Mouse (Mus musculus): Measurements from ENCODE around the gene Klhl32. TPM values are rescaled to one million over a fixed set of nuclear protein-coding genes. Genes with fewer than 3 reads are reported as not detected.

Gene Klhl32
- polyA plus RNA-seq, 1 experiment = 8.8 TPM

GRCm38 (mm10) chr4:24845546-24845945, 5.4 kb downstream of the Klhl32 start:
- no peak for TF ChIP-seq CTCF (IDR thresholded peaks at IDR 0.05; ENCODE audit: borderline replicate concordance, extremely low read depth, insufficient read depth, insufficient read length)
- TF ChIP-seq POLR2A (IDR thresholded peaks at IDR 0.05; ENCODE audit: borderline replicate concordance, extremely low read depth, insufficient read depth, insufficient read length, poor library complexity, severe bottlenecking) = no peak
- no peak for DNase-seq (ENCODE audit: low read depth)

- peak; percentile 69 for DNase-seq (ENCODE audit: low read depth)
- TF ChIP-seq CTCF (IDR thresholded peaks at IDR 0.05; ENCODE audit: borderline replicate concordance, extremely low read depth, insufficient read depth, insufficient read length) = no peak
These were observed 12.4 kb downstream of the Klhl32 start for GRCm38 (mm10) chr4:24838567-24838966.

- no peak for DNase-seq (ENCODE audit: low read depth)
- TF ChIP-seq CTCF (IDR thresholded peaks at IDR 0.05; ENCODE audit: borderline replicate concordance, extremely low read depth, insufficient read depth, insufficient read length) = no peak
These were observed 15.4 kb downstream of the Klhl32 start for GRCm38 (mm10) chr4:24835555-24835954.

- no peak for DNase-seq (ENCODE audit: low read depth)
- TF ChIP-seq CTCF (IDR thresholded peaks at IDR 0.05; ENCODE audit: borderline replicate concordance, extremely low read depth, insufficient read depth, insufficient read length) (no peak), POLR2A (IDR thresholded peaks at IDR 0.05; ENCODE audit: borderline replicate concordance, extremely low read depth, insufficient read depth, insufficient read length, poor library complexity, severe bottlenecking) (no peak)
These were observed 42.6 kb downstream of the Klhl32 start for GRCm38 (mm10) chr4:24808316-24808715.

- peak; percentile 34 for DNase-seq (ENCODE audit: low read depth)
- TF ChIP-seq CTCF (IDR thresholded peaks at IDR 0.05; ENCODE audit: borderline replicate concordance, extremely low read depth, insufficient read depth, insufficient read length) = no peak
- TF ChIP-seq POLR2A (IDR thresholded peaks at IDR 0.05; ENCODE audit: borderline replicate concordance, extremely low read depth, insufficient read depth, insufficient read length, poor library complexity, severe bottlenecking) = no peak
These were observed 49.0 kb downstream of the Klhl32 start for GRCm38 (mm10) chr4:24801881-24802280.

- no peak for TF ChIP-seq CTCF (IDR thresholded peaks at IDR 0.05; ENCODE audit: borderline replicate concordance, extremely low read depth, insufficient read depth, insufficient read length)
- TF ChIP-seq POLR2A (IDR thresholded peaks at IDR 0.05; ENCODE audit: borderline replicate concordance, extremely low read depth, insufficient read depth, insufficient read length, poor library complexity, severe bottlenecking) = no peak
- peak; percentile 22 for DNase-seq (ENCODE audit: low read depth)
These were observed 49.6 kb downstream of the Klhl32 start for GRCm38 (mm10) chr4:24801343-24801742.

- TF ChIP-seq CTCF (IDR thresholded peaks at IDR 0.05; ENCODE audit: borderline replicate concordance, extremely low read depth, insufficient read depth, insufficient read length) (no peak), POLR2A (IDR thresholded peaks at IDR 0.05; ENCODE audit: borderline replicate concordance, extremely low read depth, insufficient read depth, insufficient read length, poor library complexity, severe bottlenecking) (no peak)
- no peak for DNase-seq (ENCODE audit: low read depth)
These were observed 50.5 kb downstream of the Klhl32 start for GRCm38 (mm10) chr4:24800345-24800936.

GRCm38 (mm10) chr4:24799037-24799436, 51.9 kb downstream of the Klhl32 start:
- DNase-seq (ENCODE audit: low read depth) = no peak
- TF ChIP-seq CTCF (IDR thresholded peaks at IDR 0.05; ENCODE audit: borderline replicate concordance, extremely low read depth, insufficient read depth, insufficient read length) = no peak
- no peak for TF ChIP-seq POLR2A (IDR thresholded peaks at IDR 0.05; ENCODE audit: borderline replicate concordance, extremely low read depth, insufficient read depth, insufficient read length, poor library complexity, severe bottlenecking)

GRCm38 (mm10) chr4:24797868-24798267, 53.1 kb downstream of the Klhl32 start:
- no peak for DNase-seq (ENCODE audit: low read depth)
- no peak for TF ChIP-seq POLR2A (IDR thresholded peaks at IDR 0.05; ENCODE audit: borderline replicate concordance, extremely low read depth, insufficient read depth, insufficient read length, poor library complexity, severe bottlenecking)
- TF ChIP-seq CTCF (IDR thresholded peaks at IDR 0.05; ENCODE audit: borderline replicate concordance, extremely low read depth, insufficient read depth, insufficient read length) = no peak

- TF ChIP-seq CTCF (IDR thresholded peaks at IDR 0.05; ENCODE audit: borderline replicate concordance, extremely low read depth, insufficient read depth, insufficient read length) (no peak), POLR2A (IDR thresholded peaks at IDR 0.05; ENCODE audit: borderline replicate concordance, extremely low read depth, insufficient read depth, insufficient read length, poor library complexity, severe bottlenecking) (no peak)
- DNase-seq (ENCODE audit: low read depth) = no peak
These were observed 53.6 kb downstream of the Klhl32 start for GRCm38 (mm10) chr4:24797280-24797679.

- no peak for TF ChIP-seq CTCF (IDR thresholded peaks at IDR 0.05; ENCODE audit: borderline replicate concordance, extremely low read depth, insufficient read depth, insufficient read length)
- TF ChIP-seq POLR2A (IDR thresholded peaks at IDR 0.05; ENCODE audit: borderline replicate concordance, extremely low read depth, insufficient read depth, insufficient read length, poor library complexity, severe bottlenecking) = no peak
- DNase-seq (ENCODE audit: low read depth) = peak; percentile 49
These were observed 54.7 kb downstream of the Klhl32 start for GRCm38 (mm10) chr4:24796229-24796628.

- peak; percentile 63 for DNase-seq (ENCODE audit: low read depth)
- TF ChIP-seq CTCF (IDR thresholded peaks at IDR 0.05; ENCODE audit: borderline replicate concordance, extremely low read depth, insufficient read depth, insufficient read length) (no peak), POLR2A (IDR thresholded peaks at IDR 0.05; ENCODE audit: borderline replicate concordance, extremely low read depth, insufficient read depth, insufficient read length, poor library complexity, severe bottlenecking) (no peak)
These were observed 55.7 kb downstream of the Klhl32 start for GRCm38 (mm10) chr4:24795180-24795579.

Measured in brain, embryonic 14.5 days (tissue).